Mouse (Mus musculus): Measurements from ENCODE around the gene Lrrc14b. TPM values are rescaled to one million over a fixed set of nuclear protein-coding genes. Genes with fewer than 3 reads are reported as not detected.

Gene Lrrc14b
- polyA plus RNA-seq (2015; fragmentation: Nextera tagmentation; extraction: Ambion mirVana), result 12.8 and 14.7 TPM in 2 replicates

DNA sequence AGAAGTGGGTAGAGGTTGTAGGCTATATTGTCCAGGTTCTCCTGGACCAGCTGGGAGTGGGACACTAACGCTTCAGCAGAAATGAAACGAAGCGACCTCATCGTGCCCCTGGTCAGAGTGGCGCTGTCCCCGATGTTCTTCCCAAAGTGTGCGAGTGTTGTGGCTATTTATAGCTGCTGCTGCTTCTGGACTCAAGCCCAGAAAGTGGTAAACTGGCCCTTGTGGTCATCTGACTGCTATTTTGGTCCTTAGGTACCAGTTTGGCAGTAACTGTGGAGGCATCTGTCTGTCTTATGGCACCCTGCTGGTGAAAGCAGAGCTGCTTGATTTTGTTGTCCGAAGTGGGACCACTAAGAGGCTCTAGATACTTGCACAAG is at the start of gene Lrrc14b:
TSS of gene Lrrc14b (minus strand) at position 147 of the 377 bp plus-strand sequence.
- H3K27me3 ChIP-seq (ENCODE audit: control insufficient read depth, insufficient read depth, low read length), result no peaks in the 10 kb centered on the region
- H3K9ac ChIP-seq (ENCODE audit: low read length), result peak within 1 kb of the TSS; percentile 72
- 24% methylated on average over 8 of the region's 8 CpGs for WGBS
- peaks cover 11% of the 10 kb centered on the region for H3K4me1 ChIP-seq (ENCODE audit: control insufficient read depth, insufficient read depth, low read length)
- peak within 1 kb of the TSS; percentile 62 for H3K4me2 ChIP-seq (ENCODE audit: low read depth, low read length)
- peak within 1 kb of the TSS; percentile 89 for H3K27ac ChIP-seq (ENCODE audit: low read length)
- peak within 1 kb of the TSS; percentile 46 for H3K4me3 ChIP-seq (ENCODE audit: low read length)
- no peaks in the 10 kb centered on the region for H3K9me3 ChIP-seq (replicated peaks; ENCODE audit: control insufficient read depth, low read length)
- H3K36me3 ChIP-seq (ENCODE audit: control insufficient read depth, insufficient read depth), result peaks cover 19% of the 10 kb centered on the region
- peak; percentile 90 for ATAC-seq (replicated peaks; ENCODE audit: extremely low read depth, insufficient read depth, low FRiP score)

DNA sequence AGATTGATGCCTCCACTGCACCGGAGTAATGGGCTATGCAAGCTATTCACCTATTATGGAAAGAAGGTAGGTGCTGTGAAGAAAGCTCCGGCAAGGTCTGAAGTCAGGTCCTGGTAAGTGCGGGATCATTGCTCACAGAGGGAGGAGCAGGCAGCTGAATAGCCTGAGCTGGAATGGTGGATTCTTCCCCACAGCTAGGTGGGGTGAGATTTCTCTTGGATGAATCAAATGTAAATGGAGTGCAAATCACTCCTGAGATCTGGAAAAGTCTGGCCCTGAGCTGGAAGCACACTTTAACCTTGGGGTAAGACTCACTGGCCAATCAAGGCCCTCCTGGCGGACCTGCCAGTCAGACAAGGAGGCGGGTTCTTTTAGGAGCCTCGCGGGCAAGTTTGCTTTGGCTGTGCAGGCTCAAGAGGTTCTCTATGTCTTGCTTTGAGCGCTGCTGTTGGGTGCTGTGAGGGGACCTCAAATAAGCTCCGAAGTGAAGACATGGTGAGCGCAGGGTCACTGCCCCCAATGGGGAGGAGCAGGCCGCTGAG is 35.6 kb upstream of the Lrrc14b start, which contains the start of gene Ftl1-ps1:
TSS of gene Ftl1-ps1 (plus strand) at position 397 of the 542 bp plus-strand sequence.
- WGBS, result 14% methylated on average over 11 of the region's 11 CpGs

GRCm38 (mm10) chr13:74391156-74391555 is 27.4 kb upstream of the Lrrc14b start:
- 66% methylated on average over 2 of the region's 2 CpGs for WGBS
- Histone ChIP-seq H3K4me2 (ENCODE audit: low read depth, low read length) (no peak overlapping the region), H3K4me3 (ENCODE audit: low read length) (no peak overlapping the region), H3K9me3 (replicated peaks; ENCODE audit: control insufficient read depth, low read length) (no peaks in the 10 kb centered on the region), H3K36me3 (ENCODE audit: control insufficient read depth, insufficient read depth) (no peaks in the 10 kb centered on the region), H3K27me3 (ENCODE audit: control insufficient read depth, insufficient read depth, low read length) (no peaks in the 10 kb centered on the region), H3K27ac (ENCODE audit: low read length) (no peak overlapping the region), H3K4me1 (ENCODE audit: control insufficient read depth, insufficient read depth, low read length) (peaks cover 5% of the 10 kb centered on the region; the same call in 1 of the 2 replicates), H3K9ac (ENCODE audit: low read length) (no peak overlapping the region)
- ATAC-seq (replicated peaks; ENCODE audit: extremely low read depth, insufficient read depth, low FRiP score), result no peak

More for the DNA sequence above, 35.6 kb upstream of the Lrrc14b start, which contains the start of gene Ftl1-ps1:
- Histone ChIP-seq H3K9me3 (replicated peaks; ENCODE audit: control insufficient read depth, low read length) (no peaks in the 10 kb centered on the region), H3K27me3 (ENCODE audit: control insufficient read depth, insufficient read depth, low read length) (no peaks in the 10 kb centered on the region), H3K27ac (ENCODE audit: low read length) (no peak within 1 kb of the TSS), H3K36me3 (ENCODE audit: control insufficient read depth, insufficient read depth) (no peaks in the 10 kb centered on the region), H3K4me1 (ENCODE audit: control insufficient read depth, insufficient read depth, low read length) (no peaks in the 10 kb centered on the region), H3K4me3 (ENCODE audit: low read length) (peak within 1 kb of the TSS; percentile 0), H3K4me2 (ENCODE audit: low read depth, low read length) (peak within 1 kb of the TSS; percentile 47), H3K9ac (ENCODE audit: low read length) (no peak within 1 kb of the TSS)
- no peak for ATAC-seq (replicated peaks; ENCODE audit: extremely low read depth, insufficient read depth, low FRiP score)

DNA sequence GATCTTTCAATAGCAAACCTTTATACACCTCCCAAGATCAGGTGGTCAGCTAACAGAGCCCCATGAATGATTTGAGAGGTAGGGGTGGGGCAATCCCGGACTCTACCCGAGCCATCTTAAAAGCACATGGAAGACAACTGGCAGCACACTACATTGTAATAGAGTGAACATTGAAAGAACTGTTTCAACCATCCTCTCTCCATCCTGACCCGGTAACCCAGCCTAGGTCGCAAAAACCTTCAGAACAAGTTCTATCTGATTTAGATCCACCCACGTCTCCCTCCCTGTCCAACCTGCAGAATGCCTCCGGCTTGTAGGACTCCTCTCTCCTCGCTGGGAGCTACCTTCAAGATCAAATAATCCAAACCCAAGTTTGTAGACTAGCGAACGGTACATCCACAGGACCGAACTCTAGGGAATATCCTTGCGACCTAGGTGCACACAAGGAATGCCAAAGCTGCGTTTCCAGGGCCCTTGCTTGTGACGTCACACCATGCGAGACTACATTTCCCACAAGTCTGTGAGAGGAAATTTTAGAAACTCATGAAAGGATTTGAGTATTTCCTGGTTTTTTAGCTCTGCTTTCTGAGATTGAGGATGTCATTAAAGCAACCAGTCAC is 26.7 kb upstream of the Lrrc14b start, which contains the start of gene Zfp72:
TSS of gene Zfp72 (minus strand) at position 466 of the 620 bp plus-strand sequence.
- WGBS, result 2% methylated on average over 14 of the region's 14 CpGs
- Histone ChIP-seq H3K36me3 (ENCODE audit: control insufficient read depth, insufficient read depth) (no peaks in the 10 kb centered on the region), H3K4me2 (ENCODE audit: low read depth, low read length) (peak within 1 kb of the TSS; percentile 78), H3K4me3 (ENCODE audit: low read length) (peak within 1 kb of the TSS; percentile 86), H3K9ac (ENCODE audit: low read length) (peak within 1 kb of the TSS; percentile 79), H3K27ac (ENCODE audit: low read length) (no peak within 1 kb of the TSS), H3K9me3 (replicated peaks; ENCODE audit: control insufficient read depth, low read length) (no peaks in the 10 kb centered on the region), H3K4me1 (ENCODE audit: control insufficient read depth, insufficient read depth, low read length) (peaks cover 5% of the 10 kb centered on the region; the same call in 1 of the 2 replicates), H3K27me3 (ENCODE audit: control insufficient read depth, insufficient read depth, low read length) (no peaks in the 10 kb centered on the region)
- ATAC-seq (replicated peaks; ENCODE audit: extremely low read depth, insufficient read depth, low FRiP score), result peak; percentile 85

DNA sequence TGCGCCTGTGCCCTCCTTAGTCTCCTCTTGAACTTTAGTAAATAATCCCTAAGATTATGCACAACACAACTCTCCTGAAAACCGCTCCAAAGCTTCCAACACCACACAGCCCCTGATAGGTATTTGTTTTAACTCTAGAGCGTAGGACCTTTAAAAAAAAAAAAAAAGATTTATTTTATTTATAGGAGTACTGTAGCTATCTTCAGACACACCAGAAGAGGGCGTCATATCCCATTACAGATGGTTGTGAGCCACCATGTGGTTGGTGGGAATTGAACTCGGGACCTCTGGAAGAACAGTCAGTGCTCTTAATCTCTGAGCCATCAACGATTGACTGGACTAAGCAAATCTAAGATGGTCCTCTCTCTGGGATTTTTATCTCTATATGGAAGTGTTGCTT is 25.9 kb upstream of the Lrrc14b start:
- no peak for ATAC-seq (replicated peaks; ENCODE audit: extremely low read depth, insufficient read depth, low FRiP score)
- Histone ChIP-seq H3K27me3 (ENCODE audit: control insufficient read depth, insufficient read depth, low read length) (no peaks in the 10 kb centered on the region), H3K4me2 (ENCODE audit: low read depth, low read length) (peak overlapping the region; percentile 78), H3K36me3 (ENCODE audit: control insufficient read depth, insufficient read depth) (no peaks in the 10 kb centered on the region), H3K9me3 (replicated peaks; ENCODE audit: control insufficient read depth, low read length) (no peaks in the 10 kb centered on the region), H3K4me1 (ENCODE audit: control insufficient read depth, insufficient read depth, low read length) (peaks cover 5% of the 10 kb centered on the region; the same call in 1 of the 2 replicates), H3K27ac (ENCODE audit: low read length) (no peak overlapping the region), H3K9ac (ENCODE audit: low read length) (no peak overlapping the region), H3K4me3 (ENCODE audit: low read length) (peak overlapping the region; percentile 86)
- 56% methylated on average over 6 of the region's 6 CpGs for WGBS

- Histone ChIP-seq H3K4me2 (ENCODE audit: low read depth, low read length) (no peak overlapping the region), H3K4me1 (ENCODE audit: control insufficient read depth, insufficient read depth, low read length) (peaks cover 4% of the 10 kb centered on the region; the same call in 1 of the 2 replicates)
- ATAC-seq (replicated peaks; ENCODE audit: extremely low read depth, insufficient read depth, low FRiP score), result no peak
These were observed 18.5 kb upstream of the Lrrc14b start for GRCm38 (mm10) chr13:74382289-74382688.

GRCm38 (mm10) chr13:74381533-74382276 is 17.9 kb upstream of the Lrrc14b start:
- H3K4me3 ChIP-seq (ENCODE audit: low read length), result no peak overlapping the region
- 60% methylated on average over 10 of the region's 10 CpGs for WGBS
- no peak overlapping the region for H3K27ac ChIP-seq (ENCODE audit: low read length)
- no peaks in the 10 kb centered on the region for H3K27me3 ChIP-seq (ENCODE audit: control insufficient read depth, insufficient read depth, low read length)
- H3K4me2 ChIP-seq (ENCODE audit: low read depth, low read length), result no peak overlapping the region
- no peak for ATAC-seq (replicated peaks; ENCODE audit: extremely low read depth, insufficient read depth, low FRiP score)
- H3K36me3 ChIP-seq (ENCODE audit: control insufficient read depth, insufficient read depth), result no peaks in the 10 kb centered on the region
- H3K4me1 ChIP-seq (ENCODE audit: control insufficient read depth, insufficient read depth, low read length), result peaks cover 4% of the 10 kb centered on the region; the same call in 1 of the 2 replicates
- no peak overlapping the region for H3K9ac ChIP-seq (ENCODE audit: low read length)
- H3K9me3 ChIP-seq (replicated peaks; ENCODE audit: control insufficient read depth, low read length), result no peaks in the 10 kb centered on the region

More at GRCm38 (mm10) chr13:74382289-74382688, 18.5 kb upstream of the Lrrc14b start:
- Histone ChIP-seq H3K9ac (ENCODE audit: low read length) (no peak overlapping the region), H3K36me3 (ENCODE audit: control insufficient read depth, insufficient read depth) (no peaks in the 10 kb centered on the region), H3K27me3 (ENCODE audit: control insufficient read depth, insufficient read depth, low read length) (no peaks in the 10 kb centered on the region), H3K27ac (ENCODE audit: low read length) (no peak overlapping the region), H3K9me3 (replicated peaks; ENCODE audit: control insufficient read depth, low read length) (no peaks in the 10 kb centered on the region), H3K4me3 (ENCODE audit: low read length) (no peak overlapping the region)
- 62% methylated on average over 3 of the region's 3 CpGs for WGBS

- Histone ChIP-seq H3K36me3 (ENCODE audit: control insufficient read depth, insufficient read depth) (peaks cover 24% of the 10 kb centered on the region), H3K9ac (ENCODE audit: low read length) (peak overlapping the region; percentile 72)
These were observed 488 bp downstream of the Lrrc14b start for GRCm38 (mm10) chr13:74363176-74363858.

More at GRCm38 (mm10) chr13:74363176-74363858, 488 bp downstream of the Lrrc14b start:
- Histone ChIP-seq H3K4me1 (ENCODE audit: control insufficient read depth, insufficient read depth, low read length) (peaks cover 11% of the 10 kb centered on the region), H3K27ac (ENCODE audit: low read length) (peak overlapping the region; percentile 89), H3K9me3 (replicated peaks; ENCODE audit: control insufficient read depth, low read length) (no peaks in the 10 kb centered on the region), H3K4me3 (ENCODE audit: low read length) (peak overlapping the region; percentile 46), H3K4me2 (ENCODE audit: low read depth, low read length) (peak overlapping the region; percentile 62), H3K27me3 (ENCODE audit: control insufficient read depth, insufficient read depth, low read length) (no peaks in the 10 kb centered on the region)
- WGBS, result 60% methylated on average over 13 of the region's 13 CpGs
- peak; percentile 56 for ATAC-seq (replicated peaks; ENCODE audit: extremely low read depth, insufficient read depth, low FRiP score)
